Mouse (Mus musculus) left cerebral cortex, adult 2 months (tissue): ENCODE data around the gene Iqcb1. TPM values are rescaled to one million over a fixed set of nuclear protein-coding genes. Genes with fewer than 3 reads are reported as not detected.

ENCODE experiments used
- DNase-seq, 2 experiments: peaks; one replicate each; pipeline ENCODE4 v3.0.0; 2021 to 2022; ENCODE audit warnings: low spot score in 2 of 2, mixed read lengths in 1 of 2; ENCODE audit errors: extremely low spot score in 1 of 2
- H3K27ac ChIP-seq: fragments of 200-600 bp; 2 replicates; pipeline ENCODE4 v1.8.1; 2022
- H3K4me3 ChIP-seq: fragments of 200-600 bp; 2 replicates; pipeline ENCODE4 v1.8.1; 2022
- CTCF ChIP-seq: fragments of 200-600 bp; IDR thresholded peaks from 2 replicates; pipeline ENCODE4 v1.8.1; 2022; ENCODE audit warnings: antibody characterized with exemption, mild to moderate bottlenecking, moderate library complexity
- intact Hi-C: fragments of 180-260 bp; cut with DNase I; formaldehyde crosslinking; loops from one replicate; pipeline ENCODE4 v1.15.1; 2025
- long read RNA-seq, 2 experiments: library from polyadenylated mRNA; stranded (forward); transcript quantifications; one replicate each; pipeline ENCODE4 v2.0.0; 2021; ENCODE audit warnings: borderline mapping rate in 2 of 2
- total RNA-seq, 2 experiments: library from RNA; stranded (reverse); gene quantifications; 2 replicates each; pipeline ENCODE4 v1.2.3; 2021

Gene Iqcb1
- 10 to 100 TPM; 41.9 to 49.2 TPM for total RNA-seq
- long read RNA-seq, experiment 1, transcript Iqcb1-201 (15 exons, 2,257 nt) = major isoform, 9 of 39 reads
- long read RNA-seq, experiment 1, partial matches to known transcripts = 8 of 39 reads
- long read RNA-seq, experiment 1, other reads (novel, unspliced or antisense) = 22 of 39 reads
- long read RNA-seq, experiment 2, partial matches to known transcripts = 3 of 26 reads
- long read RNA-seq, experiment 2, other reads (novel, unspliced or antisense) = 19 of 26 reads

- intact Hi-C loops = loop anchor here (2.0 to 10.0 kb wide), 3 partner anchors 183 to 783 kb away; partner anchors contain the start of genes Ccdc58, Fam162a, Polq and Wdr5b
- Histone ChIP-seq H3K4me3 (peak within 1 kb of the TSS; percentile 93), H3K27ac (peak within 1 kb of the TSS; percentile 81)
- DNase-seq = peak; percentile 77 to 84
- TF ChIP-seq CTCF = no peak
These were observed at the start of gene Iqcb1 for GRCm38 (mm10) chr16:36828054-36828786. TSS of gene Iqcb1 (plus strand) at chr16:36828385.

GRCm38 (mm10) chr16:36784146-36784545 is 44.0 kb upstream of the Iqcb1 start:
- Histone ChIP-seq H3K4me3 (peak overlapping the region; percentile 29), H3K27ac (peak overlapping the region; percentile 10; the same call in 1 of the 2 replicates)

GRCm38 (mm10) chr16:36784594-36785313 is 43.4 kb upstream of the Iqcb1 start, which contains the start of gene Slc15a2:
TSS of gene Slc15a2 (minus strand) at chr16:36784962.
- DNase-seq = peak; percentile 17 to 26
- intact Hi-C loops = no loop called here
- Histone ChIP-seq H3K27ac (peak within 1 kb of the TSS; percentile 10; the same call in 1 of the 2 replicates), H3K4me3 (peak within 1 kb of the TSS; percentile 29)
- TF ChIP-seq CTCF = no peak

More at GRCm38 (mm10) chr16:36784146-36784545, 44.0 kb upstream of the Iqcb1 start:
- no peak for TF ChIP-seq CTCF
- intact Hi-C loops = no loop called here
- no peak for DNase-seq

GRCm38 (mm10) chr16:36786466-36786865 is 41.7 kb upstream of the Iqcb1 start:
- intact Hi-C loops = no loop called here
- H3K4me3 ChIP-seq = no peak overlapping the region
- DNase-seq = no peak
- no peak overlapping the region for H3K27ac ChIP-seq
- TF ChIP-seq CTCF = no peak

GRCm38 (mm10) chr16:36790166-36790565 is 38.0 kb upstream of the Iqcb1 start:
- Histone ChIP-seq H3K4me3 (no peak overlapping the region), H3K27ac (no peak overlapping the region)
- no peak for TF ChIP-seq CTCF
- intact Hi-C loops = no loop called here
- DNase-seq = no peak

- TF ChIP-seq CTCF = no peak
- no peak for DNase-seq
- Histone ChIP-seq H3K27ac (no peak overlapping the region), H3K4me3 (no peak overlapping the region)
- intact Hi-C loops = no loop called here
These were observed 33.2 kb upstream of the Iqcb1 start for GRCm38 (mm10) chr16:36794976-36795375.

- H3K4me3 ChIP-seq = no peak overlapping the region
- intact Hi-C loops = no loop called here
- DNase-seq = no peak
- H3K27ac ChIP-seq = no peak overlapping the region
- no peak for TF ChIP-seq CTCF
These were observed 29.9 kb upstream of the Iqcb1 start for GRCm38 (mm10) chr16:36798334-36798733.

GRCm38 (mm10) chr16:36802361-36802760 is 25.8 kb upstream of the Iqcb1 start:
- DNase-seq = no peak
- peak; percentile 17; the same call in 1 of the 2 replicates for TF ChIP-seq CTCF
- intact Hi-C loops = no loop called here
- Histone ChIP-seq H3K27ac (no peak overlapping the region), H3K4me3 (no peak overlapping the region)

- DNase-seq = no peak
- no peak for TF ChIP-seq CTCF
- intact Hi-C loops = no loop called here
- no peak overlapping the region for H3K4me3 ChIP-seq
- no peak overlapping the region for H3K27ac ChIP-seq
These were observed 19.6 kb upstream of the Iqcb1 start for GRCm38 (mm10) chr16:36808616-36809015.

- Histone ChIP-seq H3K4me3 (no peak overlapping the region), H3K27ac (no peak overlapping the region)
- TF ChIP-seq CTCF = no peak
- DNase-seq = no peak
- intact Hi-C loops = no loop called here
These were observed 14.5 kb upstream of the Iqcb1 start for GRCm38 (mm10) chr16:36813680-36814079.

GRCm38 (mm10) chr16:36816916-36817315 is 11.3 kb upstream of the Iqcb1 start:
- intact Hi-C loops = loop anchor here (1.0 to 2.0 kb wide), 3 partner anchors 93 to 344 kb away; no protein-coding TSS in a partner anchor
- no peak for DNase-seq
- Histone ChIP-seq H3K27ac (no peak overlapping the region), H3K4me3 (no peak overlapping the region)
- no peak for TF ChIP-seq CTCF
